Mouse (Mus musculus) c-Kit-negative CD71-positive TER-119-positive erythroid progenitor cells, embryonic 14.5 days (primary cell): ENCODE results near the gene Il23a.
"Not testable (repeated sequence)": the region's sequence is repeated elsewhere in the genome, so short reads cannot be mapped to it uniquely, and the experiment has no call there.

Experiments
- DNase-seq: peaks from one replicate; pipeline ENCODE4 v3.0.0-alpha.2; 2013; ENCODE audit warnings: low read depth, low spot score

The Il23a gene

DNA sequence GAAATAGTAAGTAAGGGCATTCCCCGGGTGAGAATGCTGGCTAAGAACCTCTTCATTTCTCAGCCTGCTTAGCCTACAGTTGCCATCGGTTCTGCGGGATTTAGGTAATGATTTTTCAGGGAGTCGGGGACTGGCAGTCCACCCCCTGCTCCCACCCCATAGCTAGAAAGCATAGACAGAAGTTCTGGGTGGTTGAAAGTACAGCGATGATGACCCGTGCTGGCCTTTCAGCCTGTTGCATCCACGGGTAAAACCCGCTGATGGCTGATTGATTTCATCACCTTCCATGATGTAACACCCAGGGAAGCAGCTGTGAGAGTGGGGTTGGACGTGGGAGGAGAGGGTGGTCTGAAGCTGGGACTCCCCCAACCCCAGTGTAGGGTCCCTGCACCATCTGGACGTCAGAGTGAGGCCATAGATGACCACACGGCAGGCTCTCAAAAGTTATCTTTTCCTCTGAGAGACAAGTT lies at the start of gene Il23a:
Gene Il23a, minus strand, starts transcription at position 51 of the 470 bp plus-strand sequence.
- DNase-seq = no peak

DNA sequence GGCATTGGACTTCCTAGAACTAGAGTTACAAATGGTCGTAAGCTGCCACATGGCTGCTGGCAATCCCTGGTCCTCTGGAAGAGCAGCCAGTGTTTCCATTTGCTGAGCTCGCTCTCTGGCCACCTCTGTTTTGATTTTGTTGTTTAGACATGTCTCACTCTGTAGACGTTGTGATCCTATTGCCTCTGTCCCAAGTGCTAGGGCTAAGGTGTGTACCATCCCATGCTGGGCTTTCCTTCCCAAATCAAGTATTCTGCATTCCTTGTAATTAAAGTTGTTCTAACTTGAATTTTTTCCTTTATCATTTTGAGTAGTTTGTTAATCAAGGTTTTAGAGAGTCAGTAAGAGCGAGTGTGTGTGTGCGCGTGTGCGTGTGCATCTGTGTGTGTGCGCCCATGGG lies 49.0 kb upstream of the Il23a start:
- DNase-seq = no peak

DNA sequence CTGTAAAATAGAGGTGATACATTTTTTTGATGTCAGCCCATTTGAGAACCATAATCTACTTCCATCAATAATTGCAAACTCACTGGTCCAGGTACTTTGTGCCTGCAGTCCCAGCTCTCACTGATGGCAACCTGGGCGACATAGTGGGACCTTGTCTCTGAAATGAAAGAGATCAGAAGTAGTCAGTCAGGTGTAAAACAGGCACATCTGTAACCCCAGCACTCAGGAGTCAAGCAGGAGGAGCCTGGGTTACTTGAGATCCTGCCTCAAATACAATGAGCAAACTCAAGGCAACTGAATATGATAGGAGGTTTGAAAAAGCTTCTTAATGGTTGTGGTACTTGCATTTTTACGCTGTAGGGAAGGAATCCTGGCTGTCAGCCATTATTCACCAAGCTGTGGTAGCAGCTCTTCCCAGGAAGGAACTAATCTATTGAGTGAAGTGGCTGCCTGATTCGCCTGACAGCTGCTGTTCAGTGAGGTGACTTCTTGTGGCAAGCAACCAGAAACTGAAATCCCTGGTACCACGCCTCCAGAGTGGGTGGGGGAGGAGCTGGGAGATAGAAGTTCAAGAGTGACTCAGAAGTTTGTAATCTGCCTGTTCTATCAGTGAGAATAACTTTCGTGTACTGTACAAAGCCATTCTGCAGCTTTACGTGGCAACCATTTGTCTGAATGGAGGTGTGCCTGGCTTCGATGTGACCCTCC lies 46.2 kb upstream of the Il23a start:
- peak; percentile 81 for DNase-seq

DNA sequence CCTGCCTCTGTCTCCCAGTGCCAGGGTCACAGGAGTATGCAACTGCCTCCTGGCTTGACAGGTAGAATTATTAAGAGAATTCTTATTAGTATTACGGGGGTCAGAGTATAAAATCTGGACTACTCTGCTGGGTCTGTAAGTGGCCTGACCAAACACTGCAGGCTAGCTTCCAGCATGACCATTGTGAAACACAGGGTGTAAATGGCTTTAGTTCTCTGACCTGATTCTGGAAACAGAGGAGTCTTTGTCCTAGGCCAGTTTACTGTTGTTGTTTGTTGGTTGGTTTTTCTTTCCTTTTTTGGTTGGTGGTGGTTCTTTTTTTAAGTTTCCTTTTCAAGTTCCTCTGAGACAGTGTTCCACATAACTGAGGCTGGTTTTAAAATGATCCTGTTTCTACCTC lies 44.9 kb upstream of the Il23a start:
- no peak for DNase-seq

DNA sequence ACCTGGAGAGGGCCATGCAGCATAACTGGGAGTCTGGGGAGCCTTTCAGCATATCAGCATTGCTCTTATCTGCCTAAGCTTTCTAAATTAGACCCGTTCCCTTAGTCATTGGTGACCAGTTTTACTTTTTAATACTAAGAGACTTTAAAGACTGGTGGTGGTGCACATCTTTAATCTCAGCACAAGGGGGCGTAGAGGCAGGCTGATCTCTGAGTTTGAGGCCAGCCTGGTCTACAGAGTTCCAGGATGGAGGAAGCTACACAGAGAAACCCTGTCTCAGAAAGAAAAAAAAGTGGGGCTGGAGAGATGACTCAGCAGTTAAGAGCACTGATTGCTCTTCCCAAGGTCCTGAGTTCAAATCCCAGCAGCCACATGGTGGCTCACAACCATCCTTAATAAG lies 41.7 kb upstream of the Il23a start:
- no peak for DNase-seq

DNA sequence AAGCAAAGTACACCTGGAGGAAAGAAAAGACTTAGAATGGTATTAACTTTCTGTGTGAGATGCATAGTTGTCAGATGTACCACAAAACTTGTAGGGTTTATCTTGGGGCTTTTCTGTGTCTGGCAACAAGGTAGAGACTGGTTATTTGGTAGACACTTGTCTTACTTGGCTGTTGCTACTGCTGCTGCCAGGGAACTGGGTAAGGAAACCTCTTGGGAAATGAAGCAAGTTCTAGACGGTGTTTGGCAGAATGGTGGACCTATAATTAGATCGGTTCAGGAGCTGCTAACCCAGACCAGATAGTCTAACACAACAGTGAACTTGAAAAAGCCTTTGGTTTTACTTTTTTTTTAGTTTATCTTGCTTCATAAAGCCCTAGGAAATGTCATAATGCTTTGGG lies 40.4 kb upstream of the Il23a start:
- DNase-seq = no peak

DNA sequence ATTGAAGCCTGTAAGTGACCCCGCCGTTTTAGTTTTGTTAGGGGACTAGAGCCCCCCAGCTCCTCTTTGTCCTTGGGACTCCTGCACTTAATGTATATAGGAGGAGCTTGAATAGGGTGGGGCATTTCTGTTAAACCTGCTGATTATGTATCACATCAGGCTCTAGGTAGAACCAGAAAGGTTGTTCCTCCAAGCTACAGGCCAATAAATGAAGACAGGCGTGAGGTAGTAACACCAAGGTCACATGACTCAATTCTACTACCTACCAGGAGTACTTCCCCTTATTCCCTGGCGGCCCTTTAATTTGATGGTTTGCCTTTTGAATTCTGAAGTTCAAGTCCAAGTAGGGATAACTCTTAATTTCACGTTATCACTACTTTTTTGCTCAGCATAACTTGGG lies 39.9 kb upstream of the Il23a start:
- DNase-seq = no peak

DNA sequence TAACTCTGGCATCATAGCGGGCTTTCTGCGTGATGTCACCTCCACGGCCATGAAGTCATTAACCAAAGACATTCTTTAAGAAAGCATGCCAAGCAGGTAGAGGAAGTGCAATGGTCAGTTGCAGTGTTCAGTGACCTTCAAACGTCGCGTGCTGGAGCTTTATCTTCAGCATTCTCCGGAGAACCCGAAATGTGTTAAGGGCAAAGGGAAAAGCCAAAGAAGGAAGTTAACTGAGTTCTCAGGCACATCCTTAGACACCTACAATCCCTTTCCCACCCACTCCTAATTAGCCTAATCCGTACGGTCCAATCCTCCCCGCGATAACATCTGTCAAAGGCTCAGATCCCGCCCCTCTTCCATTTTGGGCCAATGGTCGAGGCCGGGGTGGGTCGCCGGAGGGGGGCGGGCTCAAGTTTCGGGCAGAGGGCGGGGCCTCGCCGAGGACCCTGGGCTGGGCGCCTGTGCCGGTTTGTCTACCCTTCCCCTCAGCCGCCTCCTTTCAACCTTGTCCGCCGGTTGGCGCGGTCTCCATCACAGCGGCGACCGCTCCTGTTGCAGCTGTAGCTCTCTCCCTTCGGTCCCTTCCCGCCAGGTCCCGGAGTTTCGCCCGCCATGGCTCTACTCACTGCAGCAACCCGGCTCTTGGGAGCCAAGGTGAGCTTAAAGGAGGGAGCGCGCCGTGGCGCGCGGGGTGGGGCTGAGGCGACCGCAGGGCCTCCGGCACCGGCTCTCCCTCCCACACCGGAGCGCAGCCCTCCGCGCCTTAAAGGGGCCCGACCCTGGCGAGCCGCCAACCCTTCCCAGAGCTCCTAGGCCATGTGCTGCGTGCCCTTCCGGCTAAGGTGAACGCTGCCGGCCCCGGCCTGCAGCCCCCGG lies 39.0 kb upstream of the Il23a start, which contains the start of gene Cs:
Gene Cs, plus strand, starts transcription at position 429 of the 876 bp plus-strand sequence.
- peak; percentile 88 for DNase-seq

DNA sequence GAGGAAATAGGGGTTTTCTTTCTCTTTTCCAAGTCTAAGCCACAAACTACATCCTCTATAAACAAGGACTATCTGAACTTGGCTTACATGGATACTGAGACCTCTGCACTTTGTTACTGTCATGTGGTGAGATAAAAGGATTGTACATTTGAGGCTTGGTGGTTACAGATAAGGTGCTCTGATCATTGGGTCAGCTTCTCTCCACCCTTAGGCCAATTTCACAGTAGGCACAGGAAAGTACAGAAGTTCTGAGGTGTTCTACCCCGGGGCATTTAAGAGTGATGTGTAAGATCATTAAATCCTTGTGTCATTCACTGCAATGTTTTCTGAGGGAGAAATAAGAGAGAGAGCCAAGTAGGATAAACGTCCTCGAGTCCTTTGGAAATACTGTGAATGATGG lies 38.0 kb upstream of the Il23a start:
- peak; percentile 56 for DNase-seq

DNA sequence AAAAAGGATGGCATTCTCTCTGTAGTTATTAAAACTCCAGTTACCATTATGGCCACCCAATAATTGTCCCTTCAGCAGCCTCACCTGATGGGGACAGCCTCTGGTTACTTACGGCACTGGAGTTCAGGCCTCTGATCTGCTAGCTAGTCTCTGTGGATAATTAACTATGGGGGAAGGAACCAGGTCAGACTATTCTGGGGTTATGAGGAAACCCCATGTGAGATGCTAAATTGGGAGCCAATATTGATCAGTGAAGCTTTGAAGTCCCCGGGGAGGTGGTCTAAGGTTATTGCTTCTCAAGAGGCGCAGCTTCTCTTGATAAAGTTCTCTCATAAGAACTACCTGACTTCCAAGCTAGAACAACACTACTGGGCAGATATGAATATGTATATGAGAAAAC lies 37.6 kb upstream of the Il23a start:
- no peak for DNase-seq

DNA sequence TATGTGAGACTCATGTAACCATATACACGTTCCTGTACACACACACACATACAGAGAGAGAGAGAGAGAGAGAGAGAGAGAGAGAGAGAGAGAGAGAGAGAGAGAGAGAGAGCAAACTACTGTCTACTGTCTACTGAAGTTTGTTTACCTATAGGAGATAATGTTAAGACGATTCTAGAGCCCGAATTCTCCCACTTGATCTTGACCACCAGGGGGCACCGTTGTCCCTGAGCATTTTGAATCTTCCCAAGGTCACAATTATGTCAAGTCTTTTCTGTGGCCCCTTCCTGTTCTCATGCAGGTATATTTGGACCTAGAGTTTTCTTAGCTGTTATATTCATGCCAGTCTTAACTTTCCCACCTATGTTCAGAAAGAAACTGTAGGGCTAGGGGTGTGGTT lies 37.0 kb upstream of the Il23a start:
- peak; percentile 89 for DNase-seq

DNA sequence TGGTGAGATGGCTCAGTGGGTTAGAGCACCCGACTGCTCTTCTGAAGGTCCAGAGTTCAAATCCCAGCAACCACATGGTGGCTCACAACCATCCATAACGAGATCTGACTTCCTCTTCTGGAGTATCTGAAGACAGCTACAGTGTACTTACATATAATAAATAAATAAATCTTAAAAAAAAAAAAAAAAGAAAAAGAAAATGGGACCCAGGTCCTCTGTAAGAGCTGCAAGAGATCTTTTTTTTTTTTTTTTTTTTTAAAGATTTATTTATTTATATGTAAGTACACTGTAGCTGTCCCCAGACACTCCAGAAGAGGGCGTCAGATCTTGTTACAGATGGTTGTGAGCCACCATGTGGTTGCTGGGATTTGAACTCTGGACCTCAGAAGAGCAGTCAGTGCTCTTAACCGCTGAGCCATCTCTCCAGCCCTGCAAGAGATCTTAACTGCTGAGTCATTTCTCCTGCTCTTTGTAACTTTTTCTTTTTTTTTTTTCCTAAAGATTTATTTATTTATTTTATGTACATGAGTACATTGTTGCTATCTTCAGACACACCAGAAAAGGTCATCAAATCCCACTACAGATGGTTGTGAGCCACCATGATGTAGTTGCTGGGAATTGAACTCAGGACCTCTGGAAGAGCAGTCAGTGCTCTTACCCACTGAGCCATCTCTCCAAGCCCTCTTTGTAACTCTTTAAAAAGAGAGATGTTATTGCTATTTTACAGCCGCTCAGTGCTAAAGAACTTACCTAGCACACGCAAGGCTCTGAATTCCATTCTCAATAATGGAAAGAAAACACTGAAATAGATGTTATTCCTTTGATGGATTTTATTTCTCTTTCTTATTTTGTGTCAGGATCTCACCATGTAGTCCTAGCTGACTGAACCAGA lies 34.1 kb upstream of the Il23a start:
- DNase-seq = not testable (repeated sequence)

DNA sequence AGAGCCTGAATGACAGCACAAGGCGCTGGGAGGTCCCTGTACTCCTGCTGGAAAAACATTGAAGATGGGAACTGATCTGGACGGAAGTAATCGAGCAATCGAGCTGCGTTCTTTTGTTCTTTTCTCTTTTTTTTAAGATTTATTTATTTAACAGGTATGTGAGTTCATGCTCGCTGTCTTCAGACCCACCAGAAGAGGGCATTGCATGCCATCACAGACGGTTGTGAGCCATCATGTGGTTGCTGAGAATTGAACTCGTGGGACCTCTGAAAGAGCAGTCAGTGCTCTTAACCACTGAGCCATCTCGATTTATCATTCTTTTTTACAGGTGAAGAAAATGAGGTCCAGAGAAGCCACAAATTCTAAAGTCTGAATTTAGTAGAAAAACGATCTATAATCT lies 29.1 kb upstream of the Il23a start:
- no peak for DNase-seq

DNA sequence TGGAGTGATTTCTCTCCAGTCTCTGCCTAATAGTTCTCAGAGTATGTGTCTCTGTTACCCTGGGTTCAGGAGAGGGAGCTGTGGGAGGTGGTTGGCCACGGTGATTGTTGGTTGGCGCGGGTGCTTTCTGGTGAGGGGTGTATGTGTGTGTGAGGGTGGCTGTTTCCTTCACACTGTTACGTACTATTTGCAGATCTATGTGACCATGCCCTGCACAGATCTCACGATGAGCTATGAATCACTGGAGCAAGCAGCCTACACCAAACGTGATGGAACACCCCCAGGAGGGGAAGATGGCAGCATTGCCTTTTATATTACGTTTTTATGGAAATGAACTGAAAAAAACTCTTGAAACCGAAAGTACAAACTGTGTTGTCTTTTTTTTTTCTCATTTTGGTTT lies 28.3 kb upstream of the Il23a start:
- no peak for DNase-seq

DNA sequence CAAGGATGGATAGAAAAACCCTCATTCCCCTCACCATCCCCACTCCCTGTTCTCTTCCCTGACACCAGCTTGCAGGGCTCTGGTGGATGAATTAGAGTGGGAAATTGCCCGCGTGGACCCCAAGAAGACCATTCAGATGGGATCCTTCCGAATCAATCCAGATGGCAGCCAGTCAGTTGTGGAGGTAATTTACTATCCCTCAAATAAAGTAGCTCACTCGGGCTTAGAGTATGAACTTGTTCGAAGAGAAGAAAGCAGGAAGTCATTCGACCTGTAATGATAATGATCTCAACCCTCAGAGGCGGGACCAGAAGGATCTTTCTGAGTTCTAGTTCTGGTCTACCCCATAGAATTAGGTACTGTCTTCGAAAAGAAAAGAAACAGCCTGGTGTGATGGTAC lies 25.0 kb upstream of the Il23a start:
- no peak for DNase-seq

DNA sequence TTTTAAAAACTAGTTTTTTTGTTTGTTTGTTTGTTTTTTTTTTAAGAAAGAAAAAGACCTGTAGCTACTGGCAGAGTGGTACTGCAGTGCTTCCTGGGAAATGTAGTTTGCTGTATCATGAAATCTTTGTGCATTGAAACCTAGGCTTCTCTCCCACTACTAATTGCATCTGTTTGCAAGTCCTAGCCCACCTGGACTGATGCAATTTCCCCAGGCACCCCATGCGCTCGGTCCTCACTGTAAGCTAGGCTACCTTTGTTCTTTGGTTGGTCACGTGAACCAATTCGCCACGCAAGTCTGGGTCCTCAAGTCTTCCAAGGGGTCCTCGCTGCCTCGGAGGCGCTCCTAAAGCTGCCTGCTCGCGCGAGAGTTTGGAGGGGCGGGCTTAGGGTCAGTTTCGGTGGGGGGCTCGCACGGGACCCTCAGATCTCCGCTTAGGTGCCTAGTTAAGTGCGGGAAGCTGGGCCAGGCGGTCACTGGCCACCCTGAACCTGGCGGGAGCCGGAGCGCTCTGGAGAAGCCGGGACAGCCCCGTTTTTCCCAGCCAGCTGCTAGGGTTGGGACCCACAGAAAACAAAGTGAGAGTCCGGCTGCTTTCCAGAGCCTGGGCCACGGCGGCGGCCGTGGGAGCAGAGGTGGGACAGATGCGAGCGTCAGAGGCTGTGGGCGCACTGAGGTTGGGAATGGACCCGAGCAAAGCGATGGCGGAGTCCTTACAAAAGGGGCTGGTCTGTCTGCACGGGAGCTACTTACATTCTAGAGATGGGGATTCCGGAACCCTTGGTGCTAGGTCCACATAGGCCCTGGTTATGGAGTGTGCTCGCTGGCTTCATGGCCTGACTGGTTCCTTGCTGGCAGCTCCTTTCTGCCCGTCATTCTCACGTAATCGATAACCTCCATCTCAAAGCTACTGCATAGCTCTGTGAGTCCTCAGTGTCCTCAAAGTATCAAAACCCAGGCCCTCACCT lies 23.9 kb upstream of the Il23a start, which contains the start of gene Cnpy2:
Gene Cnpy2, plus strand, starts transcription at position 319 of the 968 bp plus-strand sequence.
- DNase-seq = no peak

DNA sequence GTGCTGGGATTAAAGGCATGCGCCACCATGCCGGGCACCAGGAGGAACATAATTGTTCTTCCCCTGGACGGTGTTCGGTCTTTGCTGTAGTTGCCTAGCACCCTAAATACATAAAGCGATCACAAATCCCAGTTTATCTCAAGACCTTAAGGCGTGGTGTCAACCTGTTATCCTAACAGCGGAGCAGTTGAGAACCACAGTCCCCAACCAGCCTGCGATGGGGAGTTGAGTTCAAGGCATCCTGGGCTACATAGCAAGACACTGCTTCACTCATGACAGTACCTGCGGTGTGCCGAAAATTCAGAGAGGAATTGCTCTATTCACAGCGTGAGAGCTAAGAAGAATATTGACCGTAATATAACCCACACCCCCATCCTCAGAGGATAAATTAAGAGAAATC lies 23.1 kb upstream of the Il23a start:
- DNase-seq = no peak

DNA sequence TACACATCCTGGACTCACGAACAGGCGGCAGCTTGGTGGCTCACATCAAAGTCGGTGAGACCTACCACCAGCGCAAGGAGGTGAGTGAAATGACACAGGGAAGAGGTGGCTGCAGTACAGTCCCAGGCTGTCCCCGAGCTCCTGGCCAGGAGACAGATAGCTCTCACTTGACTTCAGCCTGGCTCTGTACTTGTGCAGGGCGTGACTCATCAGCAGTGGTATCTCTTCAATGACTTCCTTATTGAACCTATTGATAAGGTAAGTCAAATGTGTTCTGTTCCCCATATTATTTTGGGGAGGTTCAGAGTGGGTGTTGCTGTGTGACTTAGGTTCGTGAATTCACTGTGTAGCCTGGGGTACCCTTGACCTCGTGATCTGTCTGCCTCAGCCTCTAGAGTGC lies 17.0 kb upstream of the Il23a start:
- no peak for DNase-seq

DNA sequence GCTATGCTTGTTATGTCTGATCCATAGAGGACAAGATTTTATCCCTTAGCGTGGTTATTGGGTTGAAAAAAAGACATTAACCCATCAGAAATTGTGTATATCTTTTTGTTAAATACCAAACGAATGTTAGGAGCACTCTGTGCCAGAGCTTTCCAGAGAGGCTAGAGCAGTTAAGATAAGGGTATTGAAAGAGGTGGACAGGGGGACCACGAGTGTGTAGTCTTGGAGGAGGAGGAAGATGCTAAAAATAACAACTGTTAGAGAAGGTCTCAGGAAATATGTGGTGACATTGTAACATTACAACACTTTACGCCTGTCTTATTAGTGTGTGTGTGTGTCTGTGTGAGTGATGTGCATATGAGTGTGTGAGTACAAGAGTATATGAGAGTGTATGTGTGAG lies 12.3 kb upstream of the Il23a start:
- no peak for DNase-seq

DNA sequence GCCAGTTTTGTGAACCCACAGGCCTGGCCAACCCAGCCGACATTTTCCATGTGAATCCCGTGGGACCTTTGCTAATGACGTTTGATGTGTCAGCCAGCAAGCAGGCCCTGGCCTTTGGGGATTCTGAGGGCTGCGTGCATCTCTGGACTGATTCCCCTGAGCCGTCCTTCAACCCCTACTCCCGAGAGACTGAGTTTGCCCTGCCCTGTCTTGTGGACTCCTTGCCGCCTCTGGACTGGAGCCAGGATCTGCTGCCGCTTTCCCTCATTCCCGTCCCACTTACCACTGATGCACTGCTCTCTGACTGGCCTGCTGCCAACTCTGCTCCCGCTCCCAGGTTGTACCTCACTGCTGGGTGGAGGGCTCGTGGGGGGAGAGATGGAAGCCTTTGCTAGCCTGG lies 11.6 kb upstream of the Il23a start:
- DNase-seq = no peak

DNA sequence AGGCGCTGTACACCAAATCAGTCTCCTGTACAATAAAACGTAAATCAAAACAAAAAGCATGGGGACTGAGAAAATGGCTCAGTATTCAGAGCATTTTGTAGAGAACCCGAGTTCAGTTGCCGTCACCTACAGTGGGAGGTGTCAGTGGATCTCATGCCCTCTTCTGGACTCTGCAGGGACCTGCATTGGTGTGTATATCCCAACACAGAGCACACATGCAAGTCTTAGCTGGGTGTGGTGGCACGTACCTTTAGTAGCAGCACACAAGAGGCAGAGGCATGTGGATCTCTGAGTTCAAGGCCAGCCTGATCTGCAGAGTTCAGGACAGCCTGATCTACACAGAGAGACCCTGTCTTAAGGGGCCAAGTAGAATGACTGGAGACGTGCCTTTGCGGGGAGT lies 11.1 kb upstream of the Il23a start:
- no peak for DNase-seq
